Mouse (Mus musculus) cerebellum, adult 2 months (tissue): Measurements from ENCODE around the gene 9230102O04Rik.

ENCODE experiments used
- CTCF ChIP-seq: fragments of 200-500 bp; IDR thresholded peaks from 2 replicates; pipeline ENCODE4 v1.5.1; 2011; ENCODE audit warnings: low read depth, mild to moderate bottlenecking, control low read depth, low read length, moderate library complexity, borderline replicate concordance; ENCODE audit not compliant: insufficient read depth
- POLR2A ChIP-seq: fragments of 200-500 bp; IDR thresholded peaks from 2 replicates; pipeline ENCODE4 v1.6.1; 2011; ENCODE audit warnings: low read length, control low read depth, borderline replicate concordance; ENCODE audit not compliant: insufficient read depth

- no peak for TF ChIP-seq CTCF
- TF ChIP-seq POLR2A: no peak
Observed at GRCm38 (mm10) chr2:9890906-9891305, 1.6 kb upstream of the 9230102O04Rik start.
